Mouse (Mus musculus) erythroblast, adult 5-6 weeks (primary cell): Measurements from ENCODE around the gene Foxp4. TPM values are rescaled to one million over a fixed set of nuclear protein-coding genes. Genes with fewer than 3 reads are reported as not detected.
A peak's percentile ranks its signal among the peaks of the same experiment; 100 is the strongest.
"Not testable (repeated sequence)": the region's sequence is repeated elsewhere in the genome, so short reads cannot be mapped to it uniquely, and the experiment has no call there.

ENCODE experiments used
- ATAC-seq: replicated peaks from 2 replicates; pipeline ENCODE4 v1.8.0; 2016; ENCODE audit warnings: moderate number of reproducible peaks, mild to moderate bottlenecking, moderate TSS enrichment, inconsistent platforms; ENCODE audit not compliant: poor library complexity, low FRiP score, severe bottlenecking
- total RNA-seq, 2 experiments: library from RNA; stranded (forward) in 1 of 2; stranded (reverse) in 1 of 2; fragments of 150-400 nt in 1 of 2; fragments of 200-764, 138-1000 nt in 1 of 2; gene quantifications; 2 replicates each; pipeline versions ENCODE4 v1.2.3 to v1.2.4; 2015 to 2017; ENCODE audit warnings: low replicate concordance in 2 of 2

Foxp4 gene
- total RNA-seq, 2 experiments from 2014 or later: 0.51 to 1.2 TPM

DNA sequence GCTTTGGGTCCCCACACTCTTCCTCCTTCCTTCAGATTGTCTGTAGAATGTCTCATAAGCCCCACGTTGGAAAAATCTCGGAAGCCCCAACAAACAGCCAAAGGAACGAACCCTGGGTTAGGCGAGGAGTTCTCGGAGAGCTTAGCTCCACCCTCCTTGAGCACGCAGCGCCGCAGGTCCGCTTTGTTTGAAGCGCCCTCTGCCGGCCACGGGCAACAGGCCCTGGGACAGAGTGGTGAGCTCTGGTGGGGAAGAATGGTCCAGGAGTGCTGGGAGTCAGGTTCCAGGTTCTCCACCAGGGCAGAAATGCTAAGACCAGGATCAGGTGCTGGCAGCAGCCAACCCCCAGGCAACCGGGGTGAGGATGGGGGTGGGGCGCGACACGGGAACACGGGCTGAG, 59.9 kb downstream of the Foxp4 start:
- peak; percentile 83 for ATAC-seq

DNA sequence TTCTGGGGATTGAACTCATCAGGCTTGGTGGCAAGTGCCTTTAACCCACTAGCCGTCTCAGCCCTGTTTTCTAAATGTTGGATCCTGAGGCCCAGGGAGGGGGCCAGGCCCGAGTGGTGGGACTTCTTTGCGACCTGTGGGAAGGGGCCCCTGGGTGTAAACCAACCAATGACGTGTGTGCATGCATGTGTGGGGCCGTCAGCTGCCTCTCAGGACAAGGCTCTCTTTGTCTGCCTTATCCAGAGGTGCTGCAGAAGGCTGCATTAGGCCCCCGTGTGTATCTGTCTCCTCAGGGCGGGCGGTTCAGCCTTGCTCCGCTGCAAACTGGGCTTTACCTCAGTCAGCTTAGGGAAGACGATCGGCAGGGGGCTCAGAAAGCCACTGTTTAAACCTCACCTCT, 61.0 kb downstream of the Foxp4 start:
- ATAC-seq: no peak

GRCm38 (mm10) chr17:47863023-47863422, 61.4 kb downstream of the Foxp4 start:
- ATAC-seq: no peak

DNA sequence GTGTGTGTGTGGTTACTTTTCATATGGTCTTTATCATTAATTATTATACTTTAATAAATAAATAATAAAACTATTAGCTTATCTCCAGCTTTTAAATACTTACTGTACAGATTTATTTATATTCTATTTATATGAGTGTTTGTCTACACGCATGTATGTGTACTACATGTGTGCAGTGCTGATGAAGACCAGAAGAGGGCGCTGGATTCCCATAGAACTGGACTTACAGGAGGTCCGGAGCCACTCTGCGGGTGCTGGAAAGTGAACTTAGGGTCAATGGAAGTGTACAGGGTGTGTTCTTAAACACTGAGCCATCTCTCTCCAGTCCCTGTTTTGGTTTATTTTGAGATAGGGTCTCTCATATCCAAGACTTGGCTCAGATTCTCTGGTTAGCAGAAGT, 68.9 kb downstream of the Foxp4 start:
- ATAC-seq: no peak

GRCm38 (mm10) chr17:47854908-47855307, 69.5 kb downstream of the Foxp4 start:
- ATAC-seq: no peak

DNA sequence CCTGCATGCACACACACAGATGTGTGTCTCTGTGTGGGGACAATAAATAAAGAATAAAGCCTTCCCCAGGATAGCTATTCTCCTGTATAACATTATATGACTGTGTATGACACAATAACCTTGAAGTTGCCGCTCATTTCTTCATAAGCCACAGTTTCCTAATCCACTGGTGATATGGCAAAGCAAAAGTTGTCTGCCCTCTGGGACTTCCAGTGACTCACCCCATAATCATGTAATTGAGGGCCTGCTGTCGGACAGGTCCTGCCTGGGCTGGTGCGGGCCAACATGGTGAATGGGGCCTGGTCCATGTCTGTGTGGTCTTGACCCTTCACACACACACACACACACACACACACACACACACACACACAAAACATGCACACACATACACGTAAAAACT, 70.7 kb downstream of the Foxp4 start:
- no peak for ATAC-seq

DNA sequence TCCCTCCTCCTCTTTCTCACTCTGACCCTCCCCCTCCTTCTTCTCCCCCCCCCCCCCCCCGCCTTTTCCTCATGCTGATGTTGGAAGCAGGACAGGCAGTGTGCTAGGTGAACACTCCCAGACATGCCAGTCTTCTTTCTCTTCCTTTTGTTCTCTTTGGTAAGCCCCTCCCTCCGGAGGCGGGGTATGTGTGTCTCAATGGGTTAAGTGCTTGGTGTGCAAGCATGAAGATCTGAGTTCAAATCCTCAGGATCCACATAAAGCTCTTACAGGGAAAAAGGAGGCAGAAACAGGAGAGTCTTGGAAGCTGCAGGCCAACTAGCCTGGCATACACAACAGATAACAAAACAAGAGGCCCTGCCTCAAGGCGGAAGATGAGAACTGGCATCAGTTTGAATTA, 71.1 kb downstream of the Foxp4 start:
- no peak for ATAC-seq

GRCm38 (mm10) chr17:47851798-47852360, 72.6 kb downstream of the Foxp4 start:
- not testable (repeated sequence) for ATAC-seq

GRCm38 (mm10) chr17:47850639-47851314, 73.7 kb downstream of the Foxp4 start:
- ATAC-seq: no peak

GRCm38 (mm10) chr17:47850035-47850434, 74.4 kb downstream of the Foxp4 start:
- no peak for ATAC-seq

DNA sequence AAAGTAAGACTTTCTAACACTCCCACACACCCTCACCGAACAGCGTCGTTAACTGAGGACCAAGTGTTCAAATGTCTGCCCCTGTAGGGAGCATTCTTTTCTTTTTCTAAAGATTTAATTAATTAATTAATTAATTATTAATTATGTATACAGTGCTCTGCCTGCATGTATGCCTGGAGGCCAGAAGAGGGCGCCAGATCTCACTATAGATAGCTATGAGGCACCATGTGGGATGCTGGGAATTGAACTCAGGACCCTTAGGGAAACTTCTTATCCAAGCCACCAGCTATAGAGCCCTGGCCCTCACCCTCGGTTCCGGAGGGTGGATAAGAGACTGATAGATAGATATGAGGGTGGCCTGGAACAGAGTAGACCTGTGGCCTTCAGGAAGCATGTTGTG, 76.5 kb downstream of the Foxp4 start:
- ATAC-seq: no peak

DNA sequence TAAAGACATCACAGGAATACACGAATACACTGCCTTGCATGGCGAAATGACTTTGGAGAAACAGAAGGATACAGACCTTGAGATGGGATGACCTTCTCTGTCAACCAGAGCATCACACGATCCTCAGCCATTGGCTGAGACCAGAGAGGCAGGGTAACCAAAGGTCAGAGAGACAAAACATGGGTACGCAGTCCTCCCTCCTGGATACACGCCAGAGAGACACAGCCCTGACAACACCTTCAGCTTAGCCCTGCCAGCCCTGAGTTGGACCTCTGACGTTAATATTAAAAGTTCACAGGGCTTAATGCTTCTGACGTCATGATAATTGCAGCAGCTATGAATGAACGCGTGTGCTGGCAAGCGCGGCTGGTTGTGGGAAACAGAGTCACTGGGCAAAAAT, 78.8 kb downstream of the Foxp4 start:
- no peak; the same call in 1 of the 2 replicates for ATAC-seq

GRCm38 (mm10) chr17:47843465-47843864, 81.0 kb downstream of the Foxp4 start:
- no peak for ATAC-seq

DNA sequence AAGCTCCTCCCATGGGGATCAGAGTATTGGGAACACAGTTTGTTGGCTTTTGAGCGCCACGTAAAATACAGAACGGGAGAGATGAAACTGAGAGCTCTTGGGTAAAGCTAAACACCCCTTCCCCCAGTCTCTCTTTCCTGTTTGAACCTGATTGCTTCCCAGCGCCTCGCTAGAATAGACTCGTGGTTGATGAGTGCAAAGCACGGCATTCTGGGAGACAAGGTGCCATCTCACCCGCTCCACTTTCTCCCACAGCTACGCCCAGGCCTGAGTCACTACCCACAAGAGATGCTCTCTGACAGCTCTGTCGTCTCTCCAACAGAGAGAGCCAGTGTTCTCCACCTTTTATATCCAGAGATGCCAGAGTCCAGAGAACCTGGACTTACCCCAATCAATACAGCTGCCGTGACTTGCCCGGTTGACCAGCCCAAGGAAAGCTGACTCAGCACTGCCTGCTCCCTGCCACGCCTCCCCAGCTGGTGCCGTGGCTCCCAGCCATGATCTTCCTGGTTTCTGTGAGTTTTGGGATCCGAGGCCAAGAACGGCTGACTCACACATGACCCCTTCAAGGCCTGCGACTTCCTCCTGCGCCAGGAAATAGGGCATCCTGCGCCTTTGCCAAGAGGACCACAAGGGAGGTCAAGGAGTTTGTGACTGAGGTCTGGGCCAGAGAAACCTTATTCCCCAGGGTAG, 82.4 kb downstream of the Foxp4 start:
- 0 out of 2 replicates have a peak, but pooled peaks have one; percentile 33 for ATAC-seq

- ATAC-seq: no peak
Observed at GRCm38 (mm10) chr17:47841521-47841920, 82.9 kb downstream of the Foxp4 start.

DNA sequence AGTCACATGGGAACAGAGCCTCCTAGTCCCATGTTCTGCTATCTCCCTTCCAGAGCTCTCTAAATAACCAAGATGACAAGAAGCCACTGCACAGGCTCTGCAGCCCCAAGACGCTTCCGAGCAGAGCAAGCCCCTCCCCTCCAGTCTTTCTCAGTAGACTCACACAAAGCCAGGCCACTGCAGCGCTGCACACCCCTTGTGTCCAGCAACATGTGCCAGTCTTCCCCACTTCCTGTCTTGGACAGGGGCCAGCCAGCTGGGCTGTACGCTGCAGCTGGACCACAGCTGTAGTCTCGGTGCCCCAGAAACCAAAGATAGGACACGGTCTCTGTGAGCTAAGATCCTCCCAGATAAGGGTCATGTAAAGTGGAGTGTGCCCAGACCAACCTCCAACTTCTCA, 86.6 kb downstream of the Foxp4 start:
- no peak for ATAC-seq

DNA sequence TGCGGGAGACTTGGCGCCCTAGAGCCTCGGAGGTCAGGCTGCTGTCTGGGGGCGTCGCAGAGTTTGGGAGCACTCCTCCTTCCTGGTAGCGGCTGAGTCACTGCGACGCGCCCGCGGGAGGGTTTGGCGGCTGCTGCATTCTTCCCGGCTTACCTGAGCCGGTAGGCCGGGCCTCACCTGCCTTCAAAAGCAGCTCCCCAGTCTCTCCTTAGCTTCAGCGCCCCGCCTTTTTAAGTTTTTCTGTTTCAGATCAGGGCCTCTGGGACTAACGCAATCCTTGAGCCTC, 90.0 kb downstream of the Foxp4 start, which contains the start of gene Mdfi:
Gene Mdfi (minus strand): TSS at position 210 of the 286 bp plus-strand sequence.
- no peak for ATAC-seq

DNA sequence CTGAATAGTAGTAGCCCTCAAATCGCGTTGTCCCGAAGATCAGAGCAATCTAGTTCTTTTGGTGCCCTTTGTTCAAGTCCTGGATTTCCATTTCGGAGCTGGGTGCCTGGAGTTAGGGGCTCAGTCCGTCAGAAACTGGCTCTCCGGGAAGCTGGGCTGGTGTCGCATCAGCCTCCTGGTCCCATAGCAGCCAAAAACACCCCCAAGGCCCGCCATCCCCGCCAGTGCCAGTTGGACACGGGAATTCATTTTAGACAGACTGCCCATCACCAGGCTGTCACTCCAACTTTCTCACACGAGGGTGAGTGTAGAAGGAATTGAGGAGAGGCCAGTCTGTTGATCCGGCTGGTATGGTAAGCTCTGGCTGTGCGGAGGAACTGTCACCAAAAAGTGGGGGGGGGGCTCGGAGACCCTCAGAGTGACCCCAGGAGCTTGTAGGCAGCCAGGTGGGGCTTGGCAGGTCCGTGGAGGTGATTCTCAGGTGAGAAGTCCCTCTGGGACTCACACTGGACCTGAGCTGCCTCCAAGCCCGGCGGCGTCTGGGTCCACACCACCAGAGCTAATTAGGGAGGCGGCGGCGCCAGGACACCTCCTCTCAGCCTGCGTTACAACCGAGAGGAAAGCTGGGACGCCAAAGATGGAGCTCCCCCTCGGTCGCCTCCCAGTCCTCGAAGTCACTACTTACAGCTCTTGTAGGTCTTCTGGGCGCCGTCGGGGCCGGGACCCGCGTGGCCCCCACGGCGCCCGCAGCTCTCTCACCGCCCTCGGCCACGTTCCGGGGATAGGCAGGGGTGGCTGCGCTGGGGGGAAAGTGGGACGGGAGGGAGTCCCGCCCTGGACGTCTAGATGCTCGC, 90.6 kb downstream of the Foxp4 start:
- no peak for ATAC-seq

DNA sequence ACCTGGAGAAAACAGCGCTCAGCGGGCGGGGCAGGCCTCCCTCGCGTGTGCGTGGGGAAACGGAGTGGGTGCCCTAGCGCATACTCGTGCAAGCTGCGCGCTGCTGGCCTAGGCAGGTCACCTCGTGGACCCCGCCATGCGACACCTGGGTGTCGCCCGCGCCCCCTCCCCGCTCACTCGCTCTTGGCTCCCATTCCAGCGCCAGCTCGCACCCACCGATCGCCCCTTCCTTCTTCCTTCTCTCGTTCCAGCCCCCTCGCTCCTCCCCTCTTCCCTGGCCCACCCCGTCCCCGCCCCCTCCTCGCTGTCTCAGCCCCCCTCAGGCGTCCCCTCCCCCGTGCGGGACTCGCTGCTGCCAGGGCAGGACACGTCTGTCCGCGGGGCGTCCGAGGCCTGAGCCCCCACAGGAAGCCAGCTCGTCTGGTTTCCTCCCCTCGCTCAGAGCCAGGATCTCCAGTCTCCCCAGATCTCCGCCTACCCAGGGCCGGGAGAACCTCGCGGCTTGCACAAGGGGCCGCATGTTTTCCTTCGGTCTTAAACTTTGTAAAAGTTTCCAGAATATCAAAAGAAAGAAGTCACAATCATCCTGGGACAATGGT, 91.3 kb downstream of the Foxp4 start:
- ATAC-seq: no peak

GRCm38 (mm10) chr17:47832501-47833028, 91.9 kb downstream of the Foxp4 start:
- no peak for ATAC-seq
